Mouse (Mus musculus) MEL (cell line): ENCODE measurements around the gene Gcm1.

Source experiments
- GATA1 ChIP-seq: IDR thresholded peaks from 2 replicates; pipeline ENCODE4 v1.6.1; 2011; ENCODE audit warnings: low read depth, low read length, improper control_type of control experiment
- POLR2A ChIP-seq, 2 experiments: IDR thresholded peaks; 2 replicates each; pipeline ENCODE4 v1.6.1; 2011 to 2012; ENCODE audit warnings: low read length in 2 of 2, mild to moderate bottlenecking in 2 of 2, control low read depth in 1 of 2, improper control_type of control experiment in 1 of 2, low read depth in 1 of 2, moderate library complexity in 1 of 2; ENCODE audit not compliant: control insufficient read depth in 1 of 2, insufficient read depth in 1 of 2, poor library complexity in 1 of 2
- RCOR1 ChIP-seq: IDR thresholded peaks from 2 replicates; pipeline ENCODE4 v1.6.1; 2012; ENCODE audit warnings: low read depth, mild to moderate bottlenecking, inconsistent platforms, low read length, improper control_type of control experiment

GRCm38 (mm10) chr9:78015816-78016215 lies 35.9 kb upstream of the Gcm1 start:
- no peak for TF ChIP-seq GATA1
- no peak for TF ChIP-seq RCOR1
- TF ChIP-seq POLR2A (IDR thresholded peaks at IDR 0.05; ENCODE audit: control insufficient read depth in 1 of 2, insufficient read depth in 1 of 2, low read depth in 1 of 2, low read length in 2 of 2, poor library complexity in 1 of 2) = no peak
